Comparison of ENCODE assay signal across 14 mouse cellular contexts in genomic region chr1:127942231-127942630, GRCm38 (mm10).
"Had no signal": no experiment of that assay in that cellular context is flagged by ENCODE, and none has a peak within 500 bp of the region (broad histone marks: within the 10 kb centered on the region; RNA-seq: fewer than 3 reads in every experiment).

No protein-coding gene starts in this region.

- H3K4me3 ChIP-seq: layer of hippocampus, adult 2 months; limb, embryonic 10.5 days; liver, embryonic 15.5 days; neural tube, embryonic 13.5 days; stomach, embryonic 15.5 days had no signal

- H3K27me3 ChIP-seq: liver, embryonic 15.5 days; neural tube, embryonic 13.5 days; stomach, embryonic 15.5 days had no signal

- H3K9me3 ChIP-seq: limb, embryonic 10.5 days; liver, embryonic 15.5 days; neural tube, embryonic 13.5 days; stomach, embryonic 15.5 days had no signal

- H3K4me1 ChIP-seq: limb, embryonic 10.5 days; neural tube, embryonic 13.5 days had no signal

- DNase-seq: kidney, adult 18-20 months; kidney, postnatal 10 days; kidney, postnatal 4 days; lung, adult 2 months; lung, postnatal 36 days; midbrain, embryonic 14.5 days; retina, postnatal 1 day; thymus, adult 2 months; thymus, postnatal 25 days had no signal

- H3K27ac ChIP-seq: layer of hippocampus, adult 2 months; limb, embryonic 10.5 days; liver, embryonic 15.5 days; neural tube, embryonic 13.5 days; stomach, embryonic 15.5 days had no signal
